Mouse (Mus musculus) small intestine, adult 2 months (tissue): ENCODE measurements at regions not wholly inside any gene's neighbourhood (a gene's known extent, or its start where the extent isn't known, plus 50 kb on each side); places are given as distances from the start of the nearest gene placed in this dataset.

Source experiments
- CTCF ChIP-seq: fragments of 200-500 bp; IDR thresholded peaks from 2 replicates; pipeline ENCODE4 v1.5.1; 2012; ENCODE audit warnings: low read depth, mild to moderate bottlenecking, control low read depth, inconsistent platforms, low read length, moderate library complexity, mixed read lengths; ENCODE audit not compliant: insufficient replicate concordance, insufficient read length; ENCODE audit errors: extremely low read depth
- POLR2A ChIP-seq: fragments of 200-500 bp; IDR thresholded peaks from 2 replicates; pipeline ENCODE4 v1.6.1; 2012; ENCODE audit warnings: low read depth, mild to moderate bottlenecking, control low read depth, inconsistent platforms, low read length, moderate library complexity

DNA sequence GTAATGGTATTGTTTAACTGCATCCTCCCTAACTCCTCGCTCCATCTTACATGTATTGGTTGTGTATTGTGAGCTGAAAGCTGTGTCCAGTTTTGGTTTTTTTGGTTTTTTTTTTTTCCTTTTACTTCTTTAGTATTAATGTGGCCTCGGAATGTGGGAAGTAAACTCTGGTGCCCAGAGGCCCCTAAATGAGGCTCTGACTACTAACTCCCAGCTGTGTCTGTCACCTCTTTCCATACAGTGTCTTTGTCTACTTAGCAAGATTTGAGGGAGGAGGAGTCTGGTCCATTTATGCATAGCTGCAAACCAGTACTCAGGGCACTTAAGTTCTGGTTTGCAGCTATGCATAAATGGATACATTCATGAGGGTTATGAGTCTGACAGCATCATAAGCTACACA, 181.9 kb downstream of the Hlx start:
- TF ChIP-seq POLR2A (no peak), CTCF (no peak)
